Mouse (Mus musculus): ENCODE measurements around the gene March9.

GRCm38 (mm10) chr10:127101151-127101550 lies 41.2 kb upstream of the March9 start:
- TF ChIP-seq CTCF (IDR thresholded peaks at IDR 0.05; ENCODE audit: low read depth, low read length) (no peak), POLR2A (IDR thresholded peaks at IDR 0.05; ENCODE audit: extremely low read depth, insufficient read depth, low read length) (no peak)

Data from liver, adult 2 months (tissue).